18 mouse cellular contexts compared by ENCODE assay signal in the genomic region with DNA sequence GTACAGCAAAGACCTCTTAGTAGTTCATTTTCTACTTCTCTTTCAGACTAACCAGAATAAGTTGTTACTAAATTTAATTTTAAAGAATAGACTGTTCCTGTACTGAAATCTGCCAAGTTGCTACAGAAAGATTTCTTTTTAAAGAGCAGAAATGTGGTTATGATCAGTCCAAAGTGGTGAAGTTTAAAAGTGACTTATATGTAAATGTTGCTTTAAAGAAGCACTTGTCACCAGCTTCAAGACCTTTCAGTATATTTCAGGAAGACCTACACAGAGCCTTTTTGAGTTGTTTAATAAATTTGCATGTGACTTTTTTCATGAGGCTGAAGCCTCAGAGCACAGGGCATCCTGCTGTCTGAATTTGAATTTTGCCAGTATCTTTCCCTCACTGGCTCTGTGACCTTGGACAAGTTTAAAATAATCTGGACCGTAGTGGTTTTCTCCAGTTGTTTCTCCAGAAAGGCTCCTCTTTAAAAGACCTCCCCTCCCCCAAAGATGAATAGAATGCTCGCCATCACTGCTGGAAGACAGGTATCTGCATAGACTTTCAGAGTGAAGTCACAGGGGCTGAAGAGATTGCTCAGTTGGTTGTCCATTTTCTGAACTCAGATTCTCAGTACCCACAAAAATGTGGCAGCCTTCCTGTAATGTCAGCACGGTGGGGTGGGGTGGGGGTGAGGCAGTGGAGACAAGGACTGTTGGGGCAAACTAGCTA. TPM values are rescaled to one million over a fixed set of nuclear protein-coding genes. Genes with fewer than 3 reads are reported as not detected.
A peak's percentile ranks its signal among the peaks of the same experiment; 100 is the strongest.
DNase-seq lines count a peak whose midpoint lies in the region; ATAC-seq and TF ChIP-seq lines count a peak whose summit lies in the region.
"Had no signal": no experiment of that assay in that cellular context is flagged by ENCODE, and none has a peak within 500 bp of the region (broad histone marks: within the 10 kb centered on the region; RNA-seq: fewer than 3 reads in every experiment).

No protein-coding gene starts in this region.

- TF ChIP-seq CTCF in left cerebral cortex, adult 2 months (IDR thresholded peaks at IDR 0.05) = no peak
- no peak for TF ChIP-seq CTCF in C2C12 (IDR thresholded peaks at IDR 0.05; ENCODE audit: control insufficient read depth, insufficient read depth, insufficient read length)

- H3K9me3 ChIP-seq in forebrain, embryonic 11.5 days (ENCODE audit: control insufficient read depth, low read length) = no peaks in the 10 kb centered on the region
- H3K9me3 ChIP-seq in forebrain, embryonic 12.5 days = no peaks in the 10 kb centered on the region
- H3K9me3 ChIP-seq: midbrain, embryonic 12.5 days had no signal

- no peak overlapping the region for H3K27ac ChIP-seq in forebrain, embryonic 11.5 days (ENCODE audit: low read depth, low read length)
- H3K27ac ChIP-seq in forebrain, embryonic 12.5 days = no peak overlapping the region
- H3K27ac ChIP-seq in left cerebral cortex, adult 2 months = no peak overlapping the region
- H3K27ac ChIP-seq: liver, embryonic 14.5 days; midbrain, embryonic 12.5 days had no signal

- H3K36me3 ChIP-seq in forebrain, embryonic 11.5 days (ENCODE audit: control insufficient read depth, insufficient read depth, low read length) = no peaks in the 10 kb centered on the region
- no peaks in the 10 kb centered on the region for H3K36me3 ChIP-seq in forebrain, embryonic 12.5 days (replicated peaks)
- peaks cover 13% of the 10 kb centered on the region for H3K36me3 ChIP-seq in C2C12 (ENCODE audit: control insufficient read depth, insufficient read depth)
- H3K36me3 ChIP-seq: midbrain, embryonic 12.5 days had no signal

- ATAC-seq in forebrain, embryonic 11.5 days (replicated peaks; ENCODE audit: low FRiP score) = no peak
- ATAC-seq in forebrain, embryonic 12.5 days (ENCODE audit: low FRiP score) = no peak
- ATAC-seq: forebrain, embryonic 16.5 days; Patski had no signal

- peak; percentile 30 for DNase-seq in forebrain, embryonic 11.5 days (ENCODE audit: low spot score)
- DNase-seq in left cerebral cortex, adult 2 months (ENCODE audit: extremely low spot score in 1 of 2, low spot score in 2 of 2) = no peak
- no peak for DNase-seq in left cerebral cortex, adult 8-10 months (ENCODE audit: low spot score in 2 of 2)
- peak; percentile 59 for DNase-seq in ZHBTc4 (ENCODE audit: low read depth, low spot score)
- DNase-seq in thymus, postnatal 10 days (ENCODE audit: low spot score in 2 of 2) = no peak
- DNase-seq: adrenal gland, postnatal 36 days; cerebellum, adult 11-12 months; gastrocnemius, postnatal 25 days; heart, postnatal 10 days; kidney, adult 11 months; right cerebral cortex, adult 18-20 months; thymus, postnatal 36 days had no signal

- H3K4me1 ChIP-seq in forebrain, embryonic 11.5 days (replicated peaks; ENCODE audit: control insufficient read depth, insufficient read depth, low read length) = peaks cover 3% of the 10 kb centered on the region
- H3K4me1 ChIP-seq in forebrain, embryonic 12.5 days = peaks cover 15% of the 10 kb centered on the region

- no peak overlapping the region for H3ac ChIP-seq in C2C12 (ENCODE audit: control insufficient read depth, insufficient read length, low read depth)

- H3K9ac ChIP-seq in forebrain, embryonic 11.5 days (ENCODE audit: low read length) = no peak overlapping the region
- no peak overlapping the region for H3K9ac ChIP-seq in forebrain, embryonic 12.5 days
- H3K9ac ChIP-seq: liver, embryonic 14.5 days had no signal

- peaks cover 65% of the 10 kb centered on the region for H3K79me2 ChIP-seq in C2C12 (ENCODE audit: control insufficient read depth, insufficient read depth)

- WGBS in forebrain, embryonic 11.5 days = 45% methylated on average over 3 of the region's 3 CpGs
- WGBS in forebrain, embryonic 12.5 days = 40% methylated on average over 3 of the region's 3 CpGs

- H3K27me3 ChIP-seq in forebrain, embryonic 11.5 days (ENCODE audit: control insufficient read depth, insufficient read depth, low read length) = no peaks in the 10 kb centered on the region; the same call in 1 of the 2 replicates
- peaks cover 11% of the 10 kb centered on the region; the same call in 1 of the 2 replicates for H3K27me3 ChIP-seq in forebrain, embryonic 12.5 days
- H3K27me3 ChIP-seq in C2C12 (ENCODE audit: control insufficient read depth, insufficient read depth, insufficient read length) = no peaks in the 10 kb centered on the region
- H3K27me3 ChIP-seq: Patski had no signal

- intact Hi-C loops in left cerebral cortex, adult 2 months (cut with DNase I) = loop anchor here (5.0 kb wide), 3 partner anchors 88 to 723 kb away; partner anchors contain the start of gene Peli1

- H3K4me3 ChIP-seq in forebrain, embryonic 11.5 days (ENCODE audit: low read depth, low read length) = no peak overlapping the region
- H3K4me3 ChIP-seq in forebrain, embryonic 12.5 days (replicated peaks) = no peak overlapping the region
- H3K4me3 ChIP-seq in left cerebral cortex, adult 2 months = peak overlapping the region; percentile 85
- H3K4me3 ChIP-seq in C2C12 (ENCODE audit: insufficient read depth, poor library complexity, severe bottlenecking) = peak overlapping the region; percentile 86

- no peak overlapping the region for H3K4me2 ChIP-seq in forebrain, embryonic 11.5 days (ENCODE audit: low read depth, low read length, severe bottlenecking)
- no peak overlapping the region for H3K4me2 ChIP-seq in forebrain, embryonic 12.5 days

- peaks cover 23% of the 10 kb centered on the region for H3K79me3 ChIP-seq in C2C12 (ENCODE audit: low read depth)

TF ChIP-seq in C2C12, 6 proteins besides CTCF, POLR2A, EP300 and RAD21:
- TF ChIP-seq MYOG (IDR thresholded peaks at IDR 0.05; ENCODE audit: control insufficient read depth, extremely low read depth, insufficient read length) (no peak), USF1 (IDR thresholded peaks at IDR 0.05; ENCODE audit: low read depth) (no peak), CEBPB (IDR thresholded peaks at IDR 0.05; ENCODE audit: low read depth) (no peak), MAX (IDR thresholded peaks at IDR 0.05) (no peak), MYOD1 (IDR thresholded peaks at IDR 0.05; ENCODE audit: control insufficient read depth, insufficient read length, low read depth) (no peak), FOSL1 (IDR thresholded peaks at IDR 0.05; ENCODE audit: insufficient read depth, low read length, poor library complexity, severe bottlenecking) (no peak)

RNA-seq across cellular contexts. Expression of gene Sertad2, which starts 1.9 kb away (rescaled TPM):
- 26.5 and 29.4 TPM in 2 replicates for polyA plus RNA-seq in forebrain, embryonic 11.5 days (2014; fragmentation: Nextera tagmentation; extraction: Ambion mirVana)
- 33.5 and 37.5 TPM in 2 replicates for polyA plus RNA-seq in forebrain, embryonic 12.5 days (2016; fragmentation: Nextera tagmentation; extraction: Ambion mirVana)
- 10 to 100 TPM; 23.0 to 28.5 TPM for total RNA-seq in left cerebral cortex, adult 2 months (2021)
- 10 to 100 TPM; 25.2 to 28.3 (median 27.6) TPM for total RNA-seq in left cerebral cortex, adult 8-10 months (2022)
- polyA plus RNA-seq in C2C12 (2012; fragmentation: generic; extraction: Trizol) = 15.5 TPM

Comparison
In these comparisons a context has a peak if more than half of its experiments do, and no peak if none do; other contexts are left out.
1. DNase-seq: peak in forebrain, embryonic 11.5 days (single experiment) and ZHBTc4 (single experiment); none in left cerebral cortex, adult 2 months (0 of 2), left cerebral cortex, adult 8-10 months (0 of 2) and thymus, postnatal 10 days (0 of 2).
2. H3K4me3 ChIP-seq: peak in left cerebral cortex, adult 2 months (single experiment) and C2C12 (single experiment); none in forebrain, embryonic 11.5 days (single experiment) and forebrain, embryonic 12.5 days (single experiment).